Mouse (Mus musculus): Measurements from ENCODE around the gene Dusp9. TPM values are rescaled to one million over a fixed set of nuclear protein-coding genes. Genes with fewer than 3 reads are reported as not detected.

The Dusp9 gene
- 8.1 and 8.2 TPM in 2 replicates for polyA plus RNA-seq (2015; fragmentation: Nextera tagmentation; extraction: Ambion mirVana)

DNA sequence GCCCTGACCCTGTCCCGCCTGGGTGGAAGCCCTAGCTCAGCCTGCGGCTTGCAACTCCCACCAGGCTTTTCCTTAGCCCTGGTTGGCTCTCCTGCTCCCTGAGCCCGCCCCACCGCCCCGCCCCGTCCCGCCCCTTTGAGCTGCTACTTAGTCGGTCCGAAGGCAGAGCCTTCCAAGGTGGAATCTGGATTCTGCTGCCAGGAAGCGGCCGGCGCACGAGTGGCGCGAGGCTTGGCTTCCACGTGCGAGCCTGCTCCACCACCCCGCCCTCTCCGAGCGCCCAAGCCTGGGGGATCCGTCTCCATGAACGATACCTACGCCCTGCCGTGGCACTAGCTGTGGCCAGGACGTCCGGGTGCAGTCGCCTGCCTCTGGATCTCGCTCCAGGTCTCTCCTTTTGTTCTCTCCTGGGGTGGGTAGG is at the start of gene Dusp9:
Gene Dusp9, plus strand, starts transcription at position 165 of the 421 bp plus-strand sequence.

DNA sequence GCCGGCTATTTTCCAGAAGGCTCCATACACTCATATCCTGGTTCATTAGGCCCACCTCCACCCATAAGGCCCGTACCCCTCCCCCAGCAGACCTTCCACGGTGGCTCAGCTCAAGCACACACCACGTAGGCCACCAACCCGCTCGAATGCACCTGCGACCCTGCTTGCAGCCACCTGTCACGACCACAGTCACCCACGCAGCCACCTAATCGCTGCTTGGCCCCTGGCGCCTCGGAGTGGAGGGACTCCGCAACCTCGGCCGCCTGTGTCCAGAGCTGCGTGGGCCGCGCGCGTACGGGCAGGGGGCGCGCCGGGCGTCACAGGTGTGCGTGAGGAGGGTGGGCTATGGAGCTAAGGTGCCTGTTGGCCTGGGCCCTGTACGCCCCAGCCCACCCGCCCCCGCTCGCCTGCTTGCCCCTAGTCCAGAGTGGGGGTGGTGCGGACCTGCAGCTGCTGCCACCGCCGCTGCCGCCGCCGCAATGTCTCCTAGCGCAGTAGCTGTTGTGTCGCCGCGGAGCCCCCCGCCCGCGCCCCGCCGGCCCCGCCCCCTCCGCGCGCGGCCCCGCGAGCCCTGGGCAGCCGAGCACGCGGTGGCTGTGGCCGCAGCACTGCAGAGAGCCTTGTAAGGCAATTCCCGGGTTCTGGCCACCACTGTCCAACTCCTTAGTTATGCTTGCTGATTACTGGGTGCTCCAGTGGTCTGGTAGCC is 20.5 kb downstream of the Dusp9 start, which contains the start of gene Pnck:
Gene Pnck, minus strand, starts transcription at position 543 of the 709 bp plus-strand sequence.

DNA sequence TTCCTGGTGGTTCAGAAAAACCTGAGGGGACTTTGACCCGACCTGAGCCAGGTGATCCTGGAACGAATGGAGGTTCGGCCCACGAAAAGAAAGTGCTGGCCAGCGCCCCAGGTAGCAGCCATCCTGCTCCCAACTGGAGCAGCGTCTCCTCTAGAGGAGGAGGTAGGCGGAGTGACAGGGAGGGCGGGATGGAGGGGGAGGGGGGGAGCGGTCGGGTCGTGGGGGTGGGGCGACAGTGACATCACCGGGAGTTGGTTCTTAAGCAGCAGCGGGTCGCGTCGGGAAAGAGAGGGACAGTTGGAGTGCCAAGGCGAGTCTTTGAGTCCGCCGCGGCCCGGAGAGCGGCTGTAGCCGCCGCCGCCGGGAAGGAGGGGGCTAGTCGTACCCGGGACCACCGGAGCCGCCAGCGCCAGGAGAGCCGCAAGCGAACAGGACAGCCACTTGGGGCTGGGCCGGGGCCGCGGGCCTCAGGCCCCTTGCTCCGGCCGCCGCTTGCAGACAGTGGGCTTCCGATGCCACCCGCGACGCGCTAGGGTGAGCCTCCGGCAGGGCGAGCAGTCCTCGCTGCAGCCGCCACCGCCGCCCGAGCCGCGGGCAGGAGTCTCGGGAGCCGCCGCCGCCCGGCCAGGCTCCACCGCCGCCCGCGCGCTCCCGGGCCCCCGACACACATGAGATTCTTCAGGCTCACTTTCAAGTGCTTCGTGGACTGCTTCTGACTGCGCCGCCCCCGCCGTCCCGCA is 33.8 kb downstream of the Dusp9 start, which contains the start of gene Slc6a8:
Gene Slc6a8, plus strand, starts transcription at position 272 of the 740 bp plus-strand sequence.

Other genes with a start within 250 kb of the Dusp9 start
- gene Gm18336, start 240.7 kb upstream of the Dusp9 start, polyA plus RNA-seq (2015; fragmentation: Nextera tagmentation; extraction: Ambion mirVana), result 0.07 TPM in 1 of 2 replicates, not detected in the other
- 0.04 and 0.05 TPM in 2 replicates for gene Zfp92, start 228.3 kb upstream of the Dusp9 start, polyA plus RNA-seq (2015; fragmentation: Nextera tagmentation; extraction: Ambion mirVana)
- 11.7 and 13.1 TPM in 2 replicates for gene Trex2, start 204.1 kb upstream of the Dusp9 start, polyA plus RNA-seq (2015; fragmentation: Nextera tagmentation; extraction: Ambion mirVana)
- gene Haus7, start 180.4 kb upstream of the Dusp9 start, polyA plus RNA-seq (2015; fragmentation: Nextera tagmentation; extraction: Ambion mirVana), result 42.9 and 47.3 TPM in 2 replicates
- gene Bgn, start 155.8 kb upstream of the Dusp9 start, polyA plus RNA-seq (2015; fragmentation: Nextera tagmentation; extraction: Ambion mirVana), result 364 and 471 TPM in 2 replicates
- 0.86 and 1.4 TPM in 2 replicates for gene Atp2b3, start 136.3 kb upstream of the Dusp9 start, polyA plus RNA-seq (2015; fragmentation: Nextera tagmentation; extraction: Ambion mirVana)
- gene Pnck, start 20.7 kb downstream of the Dusp9 start, polyA plus RNA-seq (2015; fragmentation: Nextera tagmentation; extraction: Ambion mirVana), result 135 and 159 TPM in 2 replicates
- gene Slc6a8, start 33.7 kb downstream of the Dusp9 start, polyA plus RNA-seq (2015; fragmentation: Nextera tagmentation; extraction: Ambion mirVana), result 7.3 and 9.2 TPM in 2 replicates
- gene Bcap31, start 76.8 kb downstream of the Dusp9 start, polyA plus RNA-seq (2015; fragmentation: Nextera tagmentation; extraction: Ambion mirVana), result 248 and 249 TPM in 2 replicates
- gene Abcd1, start 77.2 kb downstream of the Dusp9 start, polyA plus RNA-seq (2015; fragmentation: Nextera tagmentation; extraction: Ambion mirVana), result 14.5 and 18.4 TPM in 2 replicates
- gene Plxnb3, start 117.7 kb downstream of the Dusp9 start, polyA plus RNA-seq (2015; fragmentation: Nextera tagmentation; extraction: Ambion mirVana), result 0.11 and 0.16 TPM in 2 replicates
- gene Srpk3, start 135.0 kb downstream of the Dusp9 start, polyA plus RNA-seq (2015; fragmentation: Nextera tagmentation; extraction: Ambion mirVana), result 1.3 and 1.7 TPM in 2 replicates
- gene Idh3g, start 147.5 kb downstream of the Dusp9 start, polyA plus RNA-seq (2015; fragmentation: Nextera tagmentation; extraction: Ambion mirVana), result 146 and 154 TPM in 2 replicates
- 258 and 286 TPM in 2 replicates for gene Ssr4, start 147.6 kb downstream of the Dusp9 start, polyA plus RNA-seq (2015; fragmentation: Nextera tagmentation; extraction: Ambion mirVana)
- 0.34 and 0.37 TPM in 2 replicates for gene Pdzd4, start 185.6 kb downstream of the Dusp9 start, polyA plus RNA-seq (2015; fragmentation: Nextera tagmentation; extraction: Ambion mirVana)